Mouse (Mus musculus) cerebellum, postnatal 4 days (tissue): Measurements from ENCODE around the gene Sema3a.

Source experiments
- DNase-seq, 2 experiments: peaks; one replicate each; pipeline ENCODE4 v3.0.0; 2022; ENCODE audit warnings: low spot score in 2 of 2, mixed read lengths in 1 of 2

Gene Sema3a

DNA sequence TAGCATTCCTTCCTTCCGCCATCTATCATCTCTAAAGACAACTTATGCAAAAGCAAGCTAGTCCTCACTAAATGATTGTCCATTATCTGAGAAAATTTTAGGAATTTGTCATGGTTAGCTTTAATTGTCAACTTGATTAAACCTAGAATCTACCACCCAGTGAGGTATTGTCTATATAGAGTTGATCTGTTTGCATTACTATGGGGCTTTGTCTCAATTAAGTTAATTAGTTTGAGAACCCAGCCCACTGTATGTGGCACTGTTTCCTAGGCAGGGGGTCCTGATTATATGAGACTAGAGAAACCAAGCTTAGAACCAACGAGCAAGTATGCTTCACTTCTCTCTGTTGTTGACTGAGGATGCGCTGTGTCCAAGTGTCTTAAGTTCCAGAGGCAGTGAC is 194.9 kb downstream of the Sema3a start:
- DNase-seq = no peak

DNA sequence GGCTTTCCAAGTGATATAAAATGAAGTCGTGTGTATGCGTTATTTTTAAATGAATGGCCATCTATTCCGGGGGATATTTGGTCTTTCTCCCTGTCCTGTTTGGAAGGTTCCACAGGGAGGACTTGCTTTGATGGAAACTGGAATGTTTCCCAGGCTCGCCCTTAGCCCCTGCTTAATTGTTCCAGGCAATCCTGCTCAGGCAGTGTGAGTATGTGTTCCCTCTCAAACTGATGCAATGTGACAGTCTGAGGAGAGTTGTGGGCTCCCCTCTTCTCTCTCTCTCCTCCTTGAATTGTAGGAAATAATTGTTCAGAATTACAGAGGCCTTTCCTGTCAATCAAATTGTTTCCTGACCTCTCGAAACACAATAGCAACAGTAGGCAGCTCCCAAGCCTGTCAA is 202.1 kb downstream of the Sema3a start:
- no peak for DNase-seq

DNA sequence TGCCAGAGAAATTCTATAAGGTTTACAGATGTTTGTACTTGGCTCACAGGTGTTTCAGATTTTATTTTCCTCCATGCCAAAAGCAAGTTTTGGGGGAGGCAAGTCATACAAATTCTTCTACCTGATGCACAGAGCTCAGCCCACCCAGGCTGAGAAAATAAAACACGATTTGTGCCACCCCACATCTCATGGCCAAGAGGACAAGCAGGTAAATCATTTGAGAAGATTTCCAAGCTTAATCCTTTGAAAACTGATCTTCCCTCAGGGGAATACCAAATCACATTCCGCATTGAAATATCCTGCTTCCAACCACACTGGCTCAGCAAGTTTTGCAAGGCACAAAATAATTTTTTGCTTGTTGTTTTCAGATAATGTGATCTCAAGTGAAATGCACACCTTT is 206.2 kb downstream of the Sema3a start:
- DNase-seq = no peak

DNA sequence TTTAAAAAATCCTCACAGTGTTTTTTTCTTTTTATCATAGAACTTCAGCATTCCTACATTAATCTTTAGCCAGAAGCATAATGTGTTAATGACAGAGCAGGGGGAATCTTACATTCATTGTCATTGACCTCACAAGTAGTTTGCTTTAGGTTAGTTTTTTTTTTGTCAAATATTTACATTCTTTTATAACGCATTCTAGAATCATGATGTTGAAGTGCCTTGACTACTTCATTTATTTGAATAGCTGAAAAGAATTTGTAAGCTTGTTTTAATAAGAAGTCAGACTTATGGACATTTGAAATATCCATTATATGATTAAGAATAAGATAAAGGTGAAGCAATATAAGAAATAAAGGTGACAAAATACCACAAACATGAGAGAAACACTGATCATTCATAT is 212.5 kb downstream of the Sema3a start:
- DNase-seq = no peak

DNA sequence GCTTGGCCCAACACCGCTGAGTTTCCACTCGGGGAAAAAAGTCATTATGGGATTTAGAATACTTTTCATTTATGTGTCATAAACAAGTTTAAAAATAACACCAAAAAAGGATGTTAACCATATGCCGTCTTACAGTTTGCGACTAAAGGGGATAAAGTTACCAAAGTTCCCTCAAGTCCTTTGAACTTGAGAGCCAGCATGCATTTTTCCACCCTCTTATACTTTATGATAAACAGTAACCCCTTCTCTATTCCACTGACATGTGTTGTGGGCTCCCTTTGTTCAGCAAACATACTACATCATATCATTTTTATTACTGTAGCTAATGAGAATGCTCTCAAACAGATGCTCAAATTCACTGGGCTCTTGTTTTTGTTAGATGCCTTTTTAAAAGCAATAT is 221.9 kb downstream of the Sema3a start:
- DNase-seq = no peak

GRCm38 (mm10) chr5:13351611-13352010 is 226.4 kb downstream of the Sema3a start:
- DNase-seq = no peak

DNA sequence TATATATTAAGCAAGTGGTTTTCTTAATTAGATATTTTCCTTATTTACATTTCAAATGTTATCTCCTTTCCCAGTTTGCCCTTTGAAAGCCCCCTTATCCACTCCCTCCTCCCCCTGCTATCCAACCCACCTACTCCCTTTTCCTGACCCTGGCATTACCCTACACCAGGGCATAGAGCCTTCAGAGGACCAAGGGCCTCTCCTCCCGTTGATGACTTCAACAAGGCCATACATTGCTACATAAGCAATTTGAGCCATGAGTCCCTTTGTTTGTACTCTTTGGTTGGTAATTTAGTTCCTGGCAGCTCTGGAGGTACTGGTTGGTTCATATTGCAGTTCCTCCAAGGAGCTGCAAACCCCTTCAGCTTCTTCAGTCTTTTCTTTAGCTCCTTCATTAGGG is 227.8 kb downstream of the Sema3a start:
- no peak for DNase-seq

DNA sequence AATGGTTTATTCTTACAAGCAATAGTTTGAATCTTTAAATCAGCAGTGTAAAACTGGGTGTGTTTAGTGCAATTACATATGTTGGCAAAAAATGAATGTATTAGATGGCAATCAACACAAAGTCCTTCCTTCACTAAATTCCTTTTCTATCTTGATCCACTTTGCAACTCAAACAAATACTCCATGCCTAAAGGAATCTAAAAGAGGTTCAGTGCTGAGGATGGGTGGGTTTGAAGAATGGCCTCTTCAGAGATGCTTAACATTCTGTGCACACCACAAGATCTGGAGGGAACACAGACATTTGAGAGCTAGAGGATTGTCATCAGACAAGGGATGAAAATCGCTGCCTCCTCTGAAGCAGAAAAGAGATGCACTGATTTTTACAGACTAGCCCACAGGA is 228.3 kb downstream of the Sema3a start:
- no peak for DNase-seq

DNA sequence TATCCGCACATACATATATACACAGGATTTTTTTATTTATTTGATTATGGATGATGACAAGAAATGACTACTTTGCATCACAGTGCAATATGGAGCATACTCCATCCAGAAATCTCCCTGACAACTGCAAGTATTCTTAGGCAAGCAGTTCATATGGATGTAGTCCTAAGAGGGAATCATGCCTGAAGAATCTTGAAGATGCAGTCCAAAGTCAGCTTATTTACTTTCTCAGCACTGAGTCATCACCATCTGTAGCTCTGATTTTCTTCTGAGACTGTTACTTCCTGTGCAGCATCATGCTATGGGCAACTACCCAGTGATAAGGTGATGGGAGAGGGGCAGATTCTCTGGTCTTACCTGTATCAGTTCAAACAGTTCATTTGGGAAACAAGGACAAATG is 229.7 kb downstream of the Sema3a start:
- DNase-seq = no peak

DNA sequence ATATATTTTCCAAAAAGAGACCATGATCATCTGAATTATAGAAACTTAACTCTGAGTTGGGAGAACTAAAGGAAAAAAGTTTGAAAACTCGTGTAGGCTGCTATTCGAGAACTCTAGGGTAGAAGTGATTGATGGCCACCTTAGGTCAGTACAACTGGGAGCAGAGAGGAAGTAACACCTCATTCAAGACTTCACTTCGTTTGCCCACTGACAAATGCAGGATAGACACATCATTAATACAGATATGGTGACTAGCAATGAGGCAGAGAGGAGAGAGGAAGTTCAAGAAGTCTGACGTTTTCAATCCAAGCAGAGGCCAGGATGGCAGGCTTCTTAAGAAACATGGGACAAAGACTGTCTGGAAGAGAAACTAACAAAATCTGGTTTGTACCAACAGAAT is 233.6 kb downstream of the Sema3a start:
- DNase-seq = no peak

DNA sequence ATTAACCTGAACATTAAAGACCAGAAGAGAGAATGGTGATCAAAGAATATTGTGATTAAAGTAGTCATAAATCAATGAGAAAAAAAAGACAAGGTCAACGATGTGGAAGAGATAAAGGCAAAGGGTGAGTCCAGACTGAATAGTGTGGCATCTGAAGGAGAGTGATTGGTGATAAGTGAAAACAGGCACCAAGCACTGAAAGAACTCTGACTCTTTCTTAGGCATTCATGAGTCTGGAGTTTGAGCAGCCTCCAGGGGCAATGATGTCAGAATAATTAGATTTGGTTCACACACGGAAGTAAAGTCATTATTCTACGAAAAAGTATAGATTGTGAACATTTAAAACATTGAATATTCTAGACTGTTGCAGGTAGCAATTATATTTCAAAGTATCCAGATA is 235.5 kb downstream of the Sema3a start:
- no peak for DNase-seq

GRCm38 (mm10) chr5:13365108-13365507 is 239.9 kb downstream of the Sema3a start:
- DNase-seq = no peak

- DNase-seq = no peak
These were observed 254.0 kb downstream of the Sema3a start for GRCm38 (mm10) chr5:13379223-13379622.

GRCm38 (mm10) chr5:13384047-13384446 is 258.8 kb downstream of the Sema3a start:
- no peak for DNase-seq

GRCm38 (mm10) chr5:13384714-13385113 is 259.5 kb downstream of the Sema3a start:
- DNase-seq = no peak

DNA sequence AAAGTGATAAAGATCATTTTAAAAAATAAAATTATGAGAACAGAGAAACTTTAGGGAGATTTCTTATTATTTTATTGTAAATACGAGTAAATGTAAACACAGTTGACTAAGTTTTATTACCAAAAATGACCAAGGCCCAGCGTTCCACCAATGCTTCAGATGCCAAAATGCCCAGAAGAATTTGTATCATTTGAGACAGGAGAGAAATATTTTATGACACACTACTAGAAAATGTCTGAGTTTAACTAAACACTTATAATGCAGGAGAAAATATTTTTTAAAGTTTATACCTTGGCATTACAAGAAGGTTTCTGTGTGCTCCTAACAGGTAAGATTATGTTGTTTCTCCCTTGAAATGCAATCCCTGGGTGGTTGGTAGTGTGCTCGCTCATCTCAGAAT is 261.4 kb downstream of the Sema3a start:
- DNase-seq = no peak

DNA sequence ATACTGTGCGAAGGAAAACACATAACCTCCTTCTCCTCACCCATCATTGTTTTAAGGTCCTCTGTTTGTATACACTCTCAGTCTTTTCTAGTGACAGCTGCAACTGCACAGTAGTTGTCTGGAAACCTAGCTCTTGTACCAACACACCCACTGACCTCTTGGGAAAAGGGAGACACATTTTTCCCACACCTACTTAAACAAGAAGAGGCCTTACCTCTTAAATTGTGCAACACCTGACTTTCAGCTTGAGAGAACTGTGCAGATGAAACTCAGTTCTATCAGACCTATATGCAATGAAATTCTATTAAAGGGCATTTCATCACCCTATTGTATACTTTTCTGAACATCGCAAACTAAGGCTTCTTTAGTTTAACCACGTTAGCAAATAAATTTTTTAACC is 262.5 kb downstream of the Sema3a start:
- no peak for DNase-seq

DNA sequence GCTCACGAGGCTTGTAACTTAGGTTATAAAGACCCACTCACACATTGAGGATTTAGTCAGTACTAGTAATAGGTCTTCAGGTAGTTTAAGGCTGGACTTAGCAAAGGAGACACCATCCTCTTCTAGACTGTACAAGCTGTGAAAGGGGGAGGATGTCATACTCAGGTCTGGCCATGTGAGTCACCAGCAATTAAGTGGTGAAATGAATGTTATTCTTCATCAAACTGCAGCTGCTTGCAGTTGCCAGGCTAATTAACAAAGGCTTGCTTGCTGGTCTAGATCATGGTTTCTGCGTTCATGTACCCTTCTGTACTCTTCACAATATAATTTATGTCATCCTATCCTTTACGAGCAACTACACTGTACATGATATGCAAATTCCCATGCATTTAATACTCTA is 264.8 kb downstream of the Sema3a start:
- DNase-seq = no peak

- no peak for DNase-seq
These were observed 280.2 kb downstream of the Sema3a start for GRCm38 (mm10) chr5:13405432-13405831.

DNA sequence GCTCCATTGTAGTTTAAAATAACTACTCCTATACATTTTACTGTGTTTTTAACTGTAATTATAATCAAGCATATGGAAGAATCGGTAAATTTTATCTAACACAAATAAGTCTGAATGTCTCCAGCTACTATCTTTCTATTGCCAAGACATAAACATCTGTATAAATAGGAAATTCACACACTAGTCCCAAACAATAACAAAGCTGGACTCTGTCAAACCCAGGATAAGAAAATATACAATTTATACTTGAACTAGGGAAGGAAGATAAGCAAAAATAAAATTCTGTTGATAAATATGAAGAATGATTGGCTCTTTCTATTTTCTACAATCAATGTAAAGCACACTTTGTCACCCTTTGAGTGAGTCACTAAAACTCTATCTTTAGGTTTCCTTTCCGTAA is 280.9 kb downstream of the Sema3a start:
- DNase-seq = no peak

DNA sequence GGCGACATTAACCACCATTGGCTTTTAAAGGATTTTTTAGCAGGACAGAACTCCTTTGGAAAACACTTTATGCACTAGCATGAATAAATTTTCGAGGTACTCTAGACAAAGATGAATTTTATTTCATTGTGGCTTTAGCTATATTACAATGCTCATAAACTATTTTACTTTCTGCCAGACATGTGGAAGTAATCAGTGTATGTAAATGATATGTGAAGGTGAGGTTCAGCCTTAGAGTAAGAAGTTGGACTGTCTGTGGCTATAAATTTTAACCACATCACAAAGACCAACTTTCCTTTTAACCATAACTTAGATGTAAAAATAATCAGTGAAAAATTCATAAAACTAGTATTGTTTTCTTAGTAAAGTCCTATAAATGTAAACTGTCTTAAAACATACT is 286.7 kb downstream of the Sema3a start:
- DNase-seq = no peak

- no peak for DNase-seq
These were observed 288.8 kb downstream of the Sema3a start for GRCm38 (mm10) chr5:13413915-13414525.

GRCm38 (mm10) chr5:13416960-13417710 is 291.9 kb downstream of the Sema3a start:
- no peak for DNase-seq
